Mouse (Mus musculus) midbrain, embryonic 15.5 days (tissue): ENCODE results near the gene Iqschfp. TPM values are rescaled to one million over a fixed set of nuclear protein-coding genes. Genes with fewer than 3 reads are reported as not detected.

ENCODE experiments used
- ATAC-seq: fragments of 200-750 bp; cut with Nextera tagmentation; replicated peaks from 2 replicates; pipeline ENCODE4 v1.8.0; 2017; ENCODE audit warnings: moderate TSS enrichment
- H3K27ac ChIP-seq: fragments of 300-500 bp; sonication (generic); 2 replicates; pipeline ENCODE4 v1.5.1; 2015; ENCODE audit warnings: mild to moderate bottlenecking, inconsistent platforms
- H3K27me3 ChIP-seq: fragments of 300-500 bp; sonication (generic); replicated peaks from 2 replicates; pipeline ENCODE4 v1.6.1; 2015; ENCODE audit warnings: inconsistent platforms
- H3K36me3 ChIP-seq: fragments of 300-500 bp; sonication (generic); replicated peaks from 2 replicates; pipeline ENCODE4 v1.6.1; 2015; ENCODE audit warnings: inconsistent platforms
- H3K4me1 ChIP-seq: fragments of 300-500 bp; sonication (generic); 2 replicates; pipeline ENCODE4 v1.6.1; 2015; ENCODE audit warnings: inconsistent platforms
- H3K4me2 ChIP-seq: fragments of 300-500 bp; sonication (generic); 2 replicates; pipeline ENCODE4 v1.6.1; 2015; ENCODE audit warnings: inconsistent platforms, mild to moderate bottlenecking, moderate library complexity
- H3K4me3 ChIP-seq: fragments of 300-500 bp; sonication (generic); 2 replicates; pipeline ENCODE4 v1.5.1; 2015; ENCODE audit warnings: mild to moderate bottlenecking, inconsistent platforms
- H3K9ac ChIP-seq: fragments of 300-500 bp; sonication (generic); 2 replicates; pipeline ENCODE4 v1.6.1; 2015; ENCODE audit warnings: mild to moderate bottlenecking, inconsistent platforms
- H3K9me3 ChIP-seq: fragments of 300-500 bp; sonication (generic); 2 replicates; pipeline ENCODE4 v1.6.1; 2016; ENCODE audit warnings: inconsistent platforms
- WGBS: fragments of 180-500 bp; shearing (Covaris S2); methylation state at CpG from one replicate; pipeline ENCODE4 v1.1.7; 2015; ENCODE audit warnings: mixed read lengths; 5-methylcytosine and 5-hydroxymethylcytosine counted together
- polyA plus RNA-seq: library from polyadenylated mRNA; unstranded; fragments of >200 nt; fragmentation: Nextera tagmentation; extraction: Ambion mirVana; gene quantifications from 2 replicates; pipeline ENCODE4 v1.2.1, GENCODE M21; 2015

Gene Iqschfp
- polyA plus RNA-seq, 1 experiment from 2014 or later: 6.4 TPM

- Histone ChIP-seq H3K4me3 (no peak overlapping the region), H3K27me3 (no peaks in the 10 kb centered on the region), H3K4me2 (no peak overlapping the region), H3K27ac (no peak overlapping the region), H3K9ac (no peak overlapping the region), H3K9me3 (no peaks in the 10 kb centered on the region), H3K4me1 (peaks cover 16% of the 10 kb centered on the region), H3K36me3 (no peaks in the 10 kb centered on the region)
- 46% methylated on average over 10 of the region's 10 CpGs for WGBS
- peak; percentile 55; the same call in 1 of the 2 replicates for ATAC-seq
Observed at GRCm38 (mm10) chr3:68564978-68565674, 673.1 kb downstream of the Iqschfp start.

GRCm38 (mm10) chr3:68565675-68566055 lies 673.6 kb downstream of the Iqschfp start:
- no peaks in the 10 kb centered on the region for H3K9me3 ChIP-seq
- H3K4me3 ChIP-seq: no peak overlapping the region
- no peak overlapping the region for H3K4me2 ChIP-seq
- no peaks in the 10 kb centered on the region for H3K27me3 ChIP-seq
- 49% methylated on average over 4 of the region's 4 CpGs for WGBS
- no peak overlapping the region for H3K9ac ChIP-seq
- H3K4me1 ChIP-seq: peaks cover 16% of the 10 kb centered on the region
- no peaks in the 10 kb centered on the region for H3K36me3 ChIP-seq
- no peak overlapping the region for H3K27ac ChIP-seq
- no peak for ATAC-seq

- Histone ChIP-seq H3K4me1 (peaks cover 21% of the 10 kb centered on the region), H3K9me3 (no peaks in the 10 kb centered on the region), H3K36me3 (no peaks in the 10 kb centered on the region), H3K4me2 (no peak overlapping the region), H3K9ac (no peak overlapping the region), H3K27me3 (no peaks in the 10 kb centered on the region), H3K4me3 (no peak overlapping the region), H3K27ac (no peak overlapping the region)
- 76% methylated on average over 7 of the region's 7 CpGs for WGBS
- ATAC-seq: no peak
Observed at GRCm38 (mm10) chr3:68567581-68567980, 675.5 kb downstream of the Iqschfp start.

- no peak overlapping the region for H3K9ac ChIP-seq
- no peaks in the 10 kb centered on the region for H3K9me3 ChIP-seq
- ATAC-seq: no peak
- no peak overlapping the region for H3K27ac ChIP-seq
- no peaks in the 10 kb centered on the region for H3K27me3 ChIP-seq
- WGBS: 83% methylated on average over 3 of the region's 3 CpGs
- no peaks in the 10 kb centered on the region for H3K36me3 ChIP-seq
- H3K4me3 ChIP-seq: no peak overlapping the region
- H3K4me1 ChIP-seq: peaks cover 24% of the 10 kb centered on the region
- no peak overlapping the region for H3K4me2 ChIP-seq
Observed at GRCm38 (mm10) chr3:68568149-68568548, 676.1 kb downstream of the Iqschfp start.

GRCm38 (mm10) chr3:68568716-68569115 lies 676.7 kb downstream of the Iqschfp start:
- H3K4me3 ChIP-seq: no peak overlapping the region
- no peak overlapping the region for H3K4me2 ChIP-seq
- no peak for ATAC-seq
- H3K9ac ChIP-seq: no peak overlapping the region
- H3K27ac ChIP-seq: no peak overlapping the region
- no peaks in the 10 kb centered on the region for H3K9me3 ChIP-seq
- 47% methylated on average over 7 of the region's 7 CpGs for WGBS
- no peaks in the 10 kb centered on the region for H3K36me3 ChIP-seq
- H3K27me3 ChIP-seq: no peaks in the 10 kb centered on the region
- peaks cover 27% of the 10 kb centered on the region for H3K4me1 ChIP-seq

GRCm38 (mm10) chr3:68570319-68570718 lies 678.3 kb downstream of the Iqschfp start:
- WGBS: 93% methylated on average over 4 of the region's 4 CpGs
- Histone ChIP-seq H3K9ac (no peak overlapping the region), H3K4me2 (no peak overlapping the region), H3K27me3 (no peaks in the 10 kb centered on the region), H3K4me3 (no peak overlapping the region), H3K27ac (no peak overlapping the region), H3K4me1 (peaks cover 30% of the 10 kb centered on the region), H3K9me3 (no peaks in the 10 kb centered on the region), H3K36me3 (no peaks in the 10 kb centered on the region)
- no peak for ATAC-seq

GRCm38 (mm10) chr3:68572249-68573225 lies 680.5 kb downstream of the Iqschfp start:
- peaks cover 46% of the 10 kb centered on the region for H3K4me1 ChIP-seq
- H3K27me3 ChIP-seq: no peaks in the 10 kb centered on the region
- peak overlapping the region; percentile 59 for H3K4me3 ChIP-seq
- H3K9me3 ChIP-seq: no peaks in the 10 kb centered on the region
- 6% methylated on average over 28 of the region's 28 CpGs for WGBS
- peak; percentile 94 for ATAC-seq
- peak overlapping the region; percentile 72 for H3K4me2 ChIP-seq
- H3K9ac ChIP-seq: peak overlapping the region; percentile 80
- peak overlapping the region; percentile 98 for H3K27ac ChIP-seq
- no peaks in the 10 kb centered on the region for H3K36me3 ChIP-seq

- Histone ChIP-seq H3K27me3 (no peaks in the 10 kb centered on the region), H3K36me3 (no peaks in the 10 kb centered on the region), H3K9ac (peak overlapping the region; percentile 80), H3K9me3 (no peaks in the 10 kb centered on the region), H3K4me1 (peaks cover 46% of the 10 kb centered on the region), H3K4me3 (peak overlapping the region; percentile 59), H3K27ac (peak overlapping the region; percentile 98), H3K4me2 (peak overlapping the region; percentile 72)
- WGBS: 44% methylated on average over 3 of the region's 3 CpGs
- ATAC-seq: no peak
Observed at GRCm38 (mm10) chr3:68573226-68573624, 681.2 kb downstream of the Iqschfp start.

GRCm38 (mm10) chr3:68574097-68574496 lies 682.1 kb downstream of the Iqschfp start:
- peaks cover 49% of the 10 kb centered on the region for H3K4me1 ChIP-seq
- H3K27ac ChIP-seq: peak overlapping the region; percentile 98; the same call in 1 of the 2 replicates
- peak overlapping the region; percentile 80; the same call in 1 of the 2 replicates for H3K9ac ChIP-seq
- no peaks in the 10 kb centered on the region for H3K36me3 ChIP-seq
- no peaks in the 10 kb centered on the region for H3K9me3 ChIP-seq
- peak overlapping the region; percentile 72 for H3K4me2 ChIP-seq
- H3K4me3 ChIP-seq: peak overlapping the region; percentile 59
- WGBS: 26% methylated on average over 8 of the region's 8 CpGs
- ATAC-seq: no peak
- no peaks in the 10 kb centered on the region for H3K27me3 ChIP-seq

- Histone ChIP-seq H3K4me1 (peaks cover 51% of the 10 kb centered on the region), H3K9me3 (no peaks in the 10 kb centered on the region), H3K27ac (peak overlapping the region; percentile 66), H3K9ac (peak overlapping the region; percentile 7; the same call in 1 of the 2 replicates), H3K4me3 (peak overlapping the region; percentile 59), H3K27me3 (no peaks in the 10 kb centered on the region), H3K36me3 (no peaks in the 10 kb centered on the region), H3K4me2 (peak overlapping the region; percentile 72)
- 42% methylated on average over 8 of the region's 8 CpGs for WGBS
- no peak for ATAC-seq
Observed at GRCm38 (mm10) chr3:68574565-68574964, 682.5 kb downstream of the Iqschfp start.

- Histone ChIP-seq H3K4me3 (no peak overlapping the region), H3K9me3 (no peaks in the 10 kb centered on the region), H3K4me2 (peak overlapping the region; percentile 72), H3K27ac (peak overlapping the region; percentile 66), H3K27me3 (no peaks in the 10 kb centered on the region), H3K4me1 (peaks cover 60% of the 10 kb centered on the region), H3K36me3 (no peaks in the 10 kb centered on the region), H3K9ac (no peak overlapping the region; the same call in 1 of the 2 replicates)
- no peak for ATAC-seq
- WGBS: 52% methylated on average over 10 of the region's 10 CpGs
Observed at GRCm38 (mm10) chr3:68575636-68576340, 683.8 kb downstream of the Iqschfp start.

GRCm38 (mm10) chr3:68576431-68576830 lies 684.4 kb downstream of the Iqschfp start:
- 18% methylated on average over 7 of the region's 7 CpGs for WGBS
- Histone ChIP-seq H3K9ac (0 out of 2 replicates have a peak overlapping the region, but pooled peaks have one; percentile 9), H3K9me3 (no peaks in the 10 kb centered on the region), H3K4me1 (peaks cover 60% of the 10 kb centered on the region), H3K4me2 (peak overlapping the region; percentile 72), H3K4me3 (no peak overlapping the region), H3K27ac (peak overlapping the region; percentile 66), H3K36me3 (no peaks in the 10 kb centered on the region), H3K27me3 (no peaks in the 10 kb centered on the region)
- 0 out of 2 replicates have a peak, but pooled peaks have one; percentile 10 for ATAC-seq
